Mouse (Mus musculus): ENCODE results near the gene Cks2.

Gene Cks2

GRCm38 (mm10) chr13:51679332-51679731 lies 34.3 kb downstream of the Cks2 start:
- DNase-seq (ENCODE audit: low spot score in 2 of 2) = no peak

DNA sequence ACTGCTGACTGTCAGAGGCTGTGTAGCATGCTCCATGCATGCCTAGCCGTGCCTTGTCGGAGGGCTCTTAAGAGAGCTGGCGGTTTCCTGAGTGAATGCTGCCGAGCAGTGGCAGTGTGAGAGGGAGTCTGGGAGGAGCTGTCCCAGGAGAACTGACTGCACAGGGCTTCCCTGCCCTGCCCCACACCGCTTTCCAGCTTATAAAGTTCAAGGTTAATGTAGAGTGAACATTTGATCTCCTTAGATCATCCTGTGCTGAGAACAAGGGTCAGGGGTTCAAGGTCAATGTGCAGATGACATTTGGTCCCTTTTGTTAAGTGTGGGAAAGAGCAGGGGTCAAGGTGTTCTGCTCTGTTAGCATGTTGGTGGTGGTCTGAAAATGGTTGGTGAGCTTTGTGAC lies 36.0 kb downstream of the Cks2 start:
- DNase-seq (ENCODE audit: low spot score in 2 of 2) = no peak

DNA sequence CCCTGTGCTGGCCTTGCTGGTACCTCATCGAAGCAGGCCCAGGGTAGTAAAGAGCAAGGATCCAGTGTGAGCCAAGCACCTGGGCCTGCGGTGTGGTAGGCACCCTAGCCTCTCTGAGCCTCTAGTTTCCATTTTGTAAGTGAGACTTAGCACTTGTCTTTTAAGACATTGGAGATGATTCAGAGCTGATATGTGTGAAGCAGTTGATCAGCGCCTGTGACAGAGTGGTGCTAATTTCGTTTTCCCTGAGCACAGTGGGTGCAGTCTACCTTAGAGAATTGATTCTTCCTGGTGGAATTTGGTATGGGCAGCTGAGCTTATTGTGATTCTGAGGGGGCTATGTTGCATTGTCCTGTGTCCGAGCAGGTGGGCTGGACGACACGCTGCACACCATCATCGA lies 36.6 kb downstream of the Cks2 start:
- DNase-seq (ENCODE audit: low spot score in 2 of 2) = no peak

DNA sequence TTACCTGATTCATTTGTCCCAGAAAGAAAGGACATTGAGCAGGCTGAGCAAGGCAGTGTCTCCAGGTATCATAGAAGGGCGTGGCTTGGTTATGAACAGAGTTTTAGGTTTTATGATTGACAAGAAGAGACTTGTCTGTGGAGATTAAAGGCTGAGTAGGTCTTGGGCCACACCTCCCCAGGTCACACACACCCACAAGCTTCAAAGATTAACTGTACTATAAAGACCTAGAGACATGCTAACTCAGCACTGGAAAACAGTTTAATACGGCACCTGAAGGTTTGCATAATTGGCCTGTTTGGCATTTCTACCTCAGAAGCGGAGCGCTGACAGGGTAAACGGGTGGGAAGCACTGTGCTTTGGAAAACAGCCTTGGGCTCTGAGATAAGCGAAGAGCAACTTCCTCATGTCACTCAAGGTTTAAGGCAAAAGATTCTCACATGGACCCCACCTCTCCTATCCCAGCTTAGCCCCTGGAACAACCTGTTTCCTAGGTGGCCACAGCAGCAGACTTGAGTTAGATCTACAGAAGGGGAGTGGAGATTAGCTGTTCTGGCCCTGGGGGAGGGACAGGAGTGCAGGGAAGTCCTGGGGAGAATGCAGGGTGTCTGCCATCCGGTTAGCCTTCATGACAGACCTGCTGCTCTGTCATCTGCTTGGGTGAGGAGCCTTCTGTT lies 40.4 kb downstream of the Cks2 start:
- no peak for DNase-seq (ENCODE audit: low spot score in 2 of 2)

- no peak for DNase-seq (ENCODE audit: low spot score in 2 of 2)
Observed at GRCm38 (mm10) chr13:51686966-51687365, 41.9 kb downstream of the Cks2 start.

GRCm38 (mm10) chr13:51688688-51689087 lies 43.7 kb downstream of the Cks2 start:
- no peak for DNase-seq (ENCODE audit: low spot score in 2 of 2)

DNA sequence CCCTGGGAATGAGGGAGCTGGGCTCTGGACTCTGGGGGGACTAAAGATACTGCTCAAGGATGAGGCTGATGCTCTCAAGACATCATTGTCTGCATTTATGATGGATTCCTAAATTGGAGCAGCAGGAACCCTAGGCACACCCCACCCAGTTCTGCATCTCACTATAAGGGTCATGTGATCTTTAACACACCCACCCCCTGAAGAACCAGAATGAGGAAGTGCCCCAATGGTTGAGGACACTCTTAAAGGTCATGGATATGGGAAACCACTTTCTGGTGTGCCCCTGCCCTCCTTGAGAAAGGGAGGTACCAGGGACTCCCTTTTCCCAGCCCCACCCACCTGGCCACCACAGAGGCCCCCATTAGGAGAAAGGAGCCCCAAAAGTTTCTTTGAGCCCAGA lies 51.4 kb downstream of the Cks2 start:
- no peak for DNase-seq (ENCODE audit: low spot score in 2 of 2)

DNA sequence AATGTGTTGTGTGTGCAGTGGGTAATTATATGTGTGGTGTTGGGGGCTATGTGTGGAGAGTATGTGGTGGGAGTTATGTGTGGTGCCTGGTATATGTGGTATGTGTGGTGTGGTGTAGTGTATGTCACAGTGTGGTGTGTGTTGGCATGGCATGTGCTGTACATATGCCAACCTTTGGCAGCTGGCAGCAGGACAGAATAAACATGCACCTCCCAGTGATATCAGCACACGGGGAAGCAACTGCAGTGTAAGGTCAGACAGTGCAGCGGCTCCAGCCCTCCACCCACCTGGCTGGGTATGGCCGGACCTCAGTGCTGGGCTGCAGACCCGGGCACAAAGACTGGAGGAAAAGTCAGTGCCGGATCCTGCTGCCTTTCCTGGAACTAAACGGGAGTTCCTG lies 52.4 kb downstream of the Cks2 start:
- DNase-seq (ENCODE audit: low spot score in 2 of 2) = no peak

DNA sequence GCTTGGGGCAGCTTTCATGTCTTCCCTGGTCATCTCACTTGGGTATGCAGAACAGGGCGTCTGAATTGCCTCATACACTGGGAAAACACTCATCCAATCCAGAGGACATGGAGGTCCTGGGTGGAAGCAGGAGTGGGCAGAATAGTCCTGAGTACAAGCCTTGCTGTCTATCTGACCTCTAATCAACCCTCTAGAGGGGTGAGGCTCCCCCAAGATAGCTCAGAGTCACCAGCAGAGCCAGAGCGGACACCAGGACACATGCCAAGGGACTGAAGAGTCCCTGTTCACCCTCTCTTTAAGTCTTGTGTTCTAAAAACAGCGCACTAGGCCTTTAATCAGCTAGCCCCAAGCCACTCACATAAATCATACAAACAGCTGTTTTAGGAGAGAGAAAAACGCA lies 52.9 kb downstream of the Cks2 start:
- no peak for DNase-seq (ENCODE audit: low spot score in 2 of 2)

GRCm38 (mm10) chr13:51698318-51698717 lies 53.3 kb downstream of the Cks2 start:
- DNase-seq (ENCODE audit: low spot score in 2 of 2) = no peak
